Mouse (Mus musculus): Measurements from ENCODE around the gene Tmem198b. TPM values are rescaled to one million over a fixed set of nuclear protein-coding genes. Genes with fewer than 3 reads are reported as not detected.

Gene Tmem198b
- 8.4 and 10.1 TPM in 2 replicates for total RNA-seq (2014; fragmentation: Nextera tagmentation)
- total RNA-seq (2017), result 4.1 and 4.9 TPM in 2 replicates
- 1.5 and 2.2 TPM in 2 replicates for polyA plus RNA-seq (2012)

DNA sequence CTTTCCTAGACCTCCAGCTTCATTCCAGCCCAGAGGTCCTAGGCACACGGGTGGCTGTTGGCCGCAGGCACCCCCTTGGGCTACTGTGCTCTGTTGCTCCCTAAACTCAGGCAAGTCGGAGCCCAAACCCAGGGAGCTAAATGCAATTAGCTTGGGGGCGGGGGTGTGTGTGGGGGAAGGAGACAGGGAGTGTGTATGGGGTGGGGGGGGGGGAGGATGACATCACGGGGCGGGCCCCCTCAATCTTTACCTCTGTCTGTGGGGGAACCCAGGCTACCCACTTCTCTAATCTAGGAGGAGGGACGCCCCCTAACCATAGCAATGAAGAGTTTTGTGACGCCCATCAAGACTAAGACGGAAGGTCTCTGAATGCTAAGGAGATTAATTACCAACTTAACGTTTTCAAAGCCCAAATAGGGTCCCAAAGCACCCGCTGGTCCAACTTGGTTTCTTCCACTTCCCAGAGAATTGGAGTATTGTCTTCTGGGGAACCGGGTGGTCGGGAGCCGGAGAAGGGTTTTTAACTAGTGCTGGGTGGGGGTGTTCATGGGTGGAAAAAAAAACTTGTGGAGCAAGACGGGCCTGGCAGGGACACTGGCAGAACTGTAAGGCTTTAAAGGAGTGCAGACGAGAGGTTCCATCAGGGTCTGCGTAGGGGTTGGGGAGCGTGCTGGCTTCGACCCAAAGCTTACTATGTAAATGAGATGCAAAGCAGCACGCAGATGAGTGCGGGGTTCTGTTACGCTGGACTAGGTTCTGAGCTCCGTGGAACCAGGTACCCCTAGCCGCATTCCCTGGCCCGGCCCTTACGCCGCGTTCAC lies at the start of gene Tmem198b:
Gene Tmem198b, minus strand, starts transcription at position 100 of the 821 bp plus-strand sequence.
- ATAC-seq (ENCODE audit: extremely low read depth, insufficient number of reproducible peaks, low FRiP score, poor library complexity, severe bottlenecking), result peak; percentile 9; the same call in 1 of the 2 replicates
- Histone ChIP-seq H3K27me3 (ENCODE audit: insufficient read depth, low read length) (no peaks in the 10 kb centered on the region), H3K36me3 (replicated peaks) (peaks cover 56% of the 10 kb centered on the region), H3K4me3 (ENCODE audit: low read depth, low read length) (peak within 1 kb of the TSS; percentile 95), H3K4me1 (ENCODE audit: insufficient read depth, low read depth, low read length) (peaks cover 45% of the 10 kb centered on the region), H3K9me3 (replicated peaks) (no peaks in the 10 kb centered on the region)
- peak; percentile 70 for DNase-seq (ENCODE audit: low spot score)
- TF ChIP-seq GATA1 (IDR thresholded peaks at IDR 0.05; ENCODE audit: borderline replicate concordance, low read length), result no peak
- TF ChIP-seq TAL1 (conservative IDR thresholded peaks at IDR 0.05; ENCODE audit: low read depth, low read length), result no peak
- no peak for TF ChIP-seq GATA2 (IDR thresholded peaks at IDR 0.05; ENCODE audit: borderline replicate concordance, low read depth, low read length)
- no peak for TF ChIP-seq POLR2AphosphoS5 (IDR thresholded peaks at IDR 0.05; ENCODE audit: insufficient replicate concordance, low read depth, low read length)
- no peak for TF ChIP-seq CTCF (IDR thresholded peaks at IDR 0.05; ENCODE audit: low read depth, low read length)

DNA sequence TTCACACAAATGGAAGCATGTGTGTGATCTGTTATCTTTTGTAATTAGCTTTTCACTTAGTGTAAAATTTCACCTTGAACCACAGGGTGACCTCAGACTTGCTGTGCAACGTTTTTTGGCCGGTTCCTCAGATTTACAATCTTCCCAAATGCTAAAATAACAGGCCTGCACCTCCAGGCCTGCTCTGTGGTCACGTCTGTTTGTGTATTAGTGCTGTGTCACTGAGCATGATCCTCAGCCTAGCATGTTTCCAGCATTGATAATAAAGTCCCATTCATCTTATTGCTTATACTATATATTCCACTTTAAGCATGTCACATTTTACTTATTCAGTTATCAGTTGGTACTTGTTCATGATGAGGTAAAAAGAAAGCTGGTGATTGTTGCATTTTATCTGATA lies 46.2 kb upstream of the Tmem198b start:
- ATAC-seq (ENCODE audit: extremely low read depth, insufficient number of reproducible peaks, low FRiP score, poor library complexity, severe bottlenecking) (peak; percentile 75), DNase-seq (ENCODE audit: low spot score) (no peak)
- H3K4me3 ChIP-seq (ENCODE audit: low read depth, low read length), result no peak overlapping the region

DNA sequence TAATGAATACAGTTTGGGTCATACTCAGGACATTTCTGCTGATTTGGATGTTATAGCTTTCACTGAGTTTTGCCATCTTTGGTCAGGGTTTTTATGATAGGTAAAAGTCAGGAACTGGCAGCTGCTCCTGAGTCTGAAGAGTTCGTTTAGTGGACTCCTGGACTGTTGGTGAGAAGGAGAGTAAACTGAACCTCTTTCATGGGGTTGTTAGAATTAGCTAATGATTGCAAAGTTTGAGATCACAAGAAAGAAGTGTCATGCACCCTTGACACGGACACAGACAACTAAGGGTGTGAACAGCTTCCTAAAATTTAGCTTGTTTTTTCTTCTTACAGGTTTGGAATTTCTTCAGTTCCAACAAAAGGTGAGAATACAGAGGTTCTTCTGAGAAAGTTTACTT lies 44.3 kb upstream of the Tmem198b start:
- Histone ChIP-seq H3K9me3 (replicated peaks) (no peaks in the 10 kb centered on the region), H3K27me3 (ENCODE audit: insufficient read depth, low read length) (no peaks in the 10 kb centered on the region), H3K4me1 (ENCODE audit: insufficient read depth, low read depth, low read length) (peaks cover 14% of the 10 kb centered on the region), H3K36me3 (replicated peaks) (peaks cover 77% of the 10 kb centered on the region), H3K4me3 (ENCODE audit: low read depth, low read length) (no peak overlapping the region)
- TF ChIP-seq CTCF (IDR thresholded peaks at IDR 0.05; ENCODE audit: low read depth, low read length) (no peak), GATA1 (IDR thresholded peaks at IDR 0.05; ENCODE audit: borderline replicate concordance, low read length) (no peak), GATA2 (IDR thresholded peaks at IDR 0.05; ENCODE audit: borderline replicate concordance, low read depth, low read length) (no peak), TAL1 (conservative IDR thresholded peaks at IDR 0.05; ENCODE audit: low read depth, low read length) (no peak), POLR2AphosphoS5 (IDR thresholded peaks at IDR 0.05; ENCODE audit: insufficient replicate concordance, low read depth, low read length) (no peak)
- DNase-seq (ENCODE audit: low spot score) (no peak), ATAC-seq (ENCODE audit: extremely low read depth, insufficient number of reproducible peaks, low FRiP score, poor library complexity, severe bottlenecking) (no peak)

More for the DNA sequence above, 46.2 kb upstream of the Tmem198b start:
- no peaks in the 10 kb centered on the region for H3K27me3 ChIP-seq (ENCODE audit: insufficient read depth, low read length)
- TF ChIP-seq TAL1 (conservative IDR thresholded peaks at IDR 0.05; ENCODE audit: low read depth, low read length) (peak; percentile 30; the same call in 1 of the 2 replicates), GATA2 (IDR thresholded peaks at IDR 0.05; ENCODE audit: borderline replicate concordance, low read depth, low read length) (no peak)
- peaks cover 69% of the 10 kb centered on the region for H3K36me3 ChIP-seq (replicated peaks)
- peaks cover 14% of the 10 kb centered on the region for H3K4me1 ChIP-seq (ENCODE audit: insufficient read depth, low read depth, low read length)
- no peaks in the 10 kb centered on the region for H3K9me3 ChIP-seq (replicated peaks)

DNA sequence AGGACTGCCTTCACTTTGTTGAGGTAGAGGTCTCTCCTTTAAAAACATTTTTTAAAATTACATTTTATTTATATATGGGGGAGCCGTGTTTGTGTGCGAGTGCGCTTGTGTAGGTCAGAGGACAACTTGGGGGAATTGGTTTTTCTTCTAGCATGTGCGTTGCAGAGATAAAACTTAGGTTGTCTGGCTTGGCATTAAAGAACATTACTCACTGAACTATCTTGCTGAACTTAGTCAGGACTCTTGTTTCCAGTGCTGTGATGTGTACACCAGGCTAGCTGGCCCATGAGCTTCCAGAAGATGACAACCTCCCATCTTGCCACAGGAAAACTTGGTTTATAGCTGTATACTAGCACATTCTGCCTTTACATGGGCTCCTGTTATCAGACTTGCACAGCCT lies 42.5 kb upstream of the Tmem198b start:
- H3K27me3 ChIP-seq (ENCODE audit: insufficient read depth, low read length), result no peaks in the 10 kb centered on the region
- no peak for ATAC-seq (ENCODE audit: extremely low read depth, insufficient number of reproducible peaks, low FRiP score, poor library complexity, severe bottlenecking)
- H3K36me3 ChIP-seq (replicated peaks), result peaks cover 83% of the 10 kb centered on the region
- DNase-seq (ENCODE audit: low spot score), result no peak
- TF ChIP-seq GATA1 (IDR thresholded peaks at IDR 0.05; ENCODE audit: borderline replicate concordance, low read length) (no peak), TAL1 (conservative IDR thresholded peaks at IDR 0.05; ENCODE audit: low read depth, low read length) (no peak), GATA2 (IDR thresholded peaks at IDR 0.05; ENCODE audit: borderline replicate concordance, low read depth, low read length) (no peak), POLR2AphosphoS5 (IDR thresholded peaks at IDR 0.05; ENCODE audit: insufficient replicate concordance, low read depth, low read length) (no peak), CTCF (IDR thresholded peaks at IDR 0.05; ENCODE audit: low read depth, low read length) (no peak)
- H3K4me1 ChIP-seq (ENCODE audit: insufficient read depth, low read depth, low read length), result peaks cover 14% of the 10 kb centered on the region
- H3K9me3 ChIP-seq (replicated peaks), result no peaks in the 10 kb centered on the region
- no peak overlapping the region for H3K4me3 ChIP-seq (ENCODE audit: low read depth, low read length)

DNA sequence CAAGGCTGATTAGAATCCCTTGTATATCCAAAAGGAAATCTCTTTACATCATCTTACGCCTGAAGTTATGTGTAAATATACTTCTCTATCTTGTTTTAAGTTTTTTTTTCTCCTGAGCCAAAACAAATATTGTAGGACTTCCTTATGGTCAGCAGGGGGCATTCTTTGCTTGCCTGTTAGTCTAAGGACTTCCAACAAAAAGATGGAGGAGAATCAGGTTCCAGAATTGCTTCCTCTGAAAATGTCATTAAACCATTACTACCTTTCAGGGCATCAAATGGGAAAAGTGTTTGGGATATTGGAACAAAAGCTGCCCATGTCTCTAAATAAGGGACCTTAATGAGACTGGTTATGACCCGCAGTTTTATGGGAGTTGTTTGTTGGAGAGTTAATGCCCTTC lies 41.3 kb upstream of the Tmem198b start:
- Histone ChIP-seq H3K4me3 (ENCODE audit: low read depth, low read length) (no peak overlapping the region), H3K27me3 (ENCODE audit: insufficient read depth, low read length) (no peaks in the 10 kb centered on the region), H3K36me3 (replicated peaks) (peaks cover 86% of the 10 kb centered on the region), H3K9me3 (replicated peaks) (no peaks in the 10 kb centered on the region), H3K4me1 (ENCODE audit: insufficient read depth, low read depth, low read length) (peaks cover 14% of the 10 kb centered on the region)
- DNase-seq (ENCODE audit: low spot score) (no peak), ATAC-seq (ENCODE audit: extremely low read depth, insufficient number of reproducible peaks, low FRiP score, poor library complexity, severe bottlenecking) (no peak)
- no peak for TF ChIP-seq CTCF (IDR thresholded peaks at IDR 0.05; ENCODE audit: low read depth, low read length)
- TF ChIP-seq TAL1 (conservative IDR thresholded peaks at IDR 0.05; ENCODE audit: low read depth, low read length), result no peak
- TF ChIP-seq POLR2AphosphoS5 (IDR thresholded peaks at IDR 0.05; ENCODE audit: insufficient replicate concordance, low read depth, low read length), result no peak

DNA sequence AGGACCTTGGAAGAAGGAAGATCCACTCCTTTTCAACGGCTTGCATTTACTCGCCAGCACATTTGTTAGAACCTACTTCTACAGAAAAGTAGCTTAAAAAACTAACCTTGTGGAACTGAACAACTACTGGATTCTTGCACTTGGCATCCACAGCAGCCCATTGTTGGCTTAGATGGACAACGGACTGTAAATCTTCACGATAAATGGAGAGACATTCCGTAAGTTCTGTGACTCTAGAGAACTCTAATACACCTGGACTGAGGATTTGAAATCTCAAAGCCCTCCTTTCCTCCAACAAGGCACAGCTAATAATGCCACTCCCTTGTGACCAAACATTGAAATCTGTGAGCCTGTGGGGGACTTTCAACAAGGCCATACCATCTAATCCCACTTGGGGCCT lies 39.1 kb upstream of the Tmem198b start:
- DNase-seq (ENCODE audit: low spot score) (no peak), ATAC-seq (ENCODE audit: extremely low read depth, insufficient number of reproducible peaks, low FRiP score, poor library complexity, severe bottlenecking) (no peak)
- H3K36me3 ChIP-seq (replicated peaks), result peaks cover 85% of the 10 kb centered on the region
- no peak for TF ChIP-seq TAL1 (conservative IDR thresholded peaks at IDR 0.05; ENCODE audit: low read depth, low read length)
- TF ChIP-seq POLR2AphosphoS5 (IDR thresholded peaks at IDR 0.05; ENCODE audit: insufficient replicate concordance, low read depth, low read length), result no peak
- no peaks in the 10 kb centered on the region for H3K9me3 ChIP-seq (replicated peaks)
- no peaks in the 10 kb centered on the region for H3K27me3 ChIP-seq (ENCODE audit: insufficient read depth, low read length)
- no peak overlapping the region for H3K4me3 ChIP-seq (ENCODE audit: low read depth, low read length)
- peaks cover 5% of the 10 kb centered on the region; the same call in 1 of the 2 replicates for H3K4me1 ChIP-seq (ENCODE audit: insufficient read depth, low read depth, low read length)
